Mouse (Mus musculus) heart, adult 2 months (tissue): Measurements from ENCODE around the gene Ttc28. TPM values are rescaled to one million over a fixed set of nuclear protein-coding genes. Genes with fewer than 3 reads are reported as not detected.
A peak's percentile ranks its signal among the peaks of the same experiment; 100 is the strongest.
"Not testable (repeated sequence)": the region's sequence is repeated elsewhere in the genome, so short reads cannot be mapped to it uniquely, and the experiment has no call there.

ENCODE experiments used
- DNase-seq, 2 experiments: peaks; one replicate each; pipeline ENCODE4 v3.0.0; 2021
- H3K27ac ChIP-seq: fragments of 200-600 bp; 2 replicates; pipeline ENCODE4 v1.8.1; 2022
- H3K27me3 ChIP-seq: fragments of 200-500 bp; 2 replicates; pipeline ENCODE4 v1.6.1; 2012; ENCODE audit warnings: mild to moderate bottlenecking, low read length, inconsistent platforms, mixed read lengths; ENCODE audit not compliant: control insufficient read depth, insufficient read depth
- H3K36me3 ChIP-seq: fragments of 200-500 bp; 2 replicates; pipeline ENCODE4 v1.6.1; 2012; ENCODE audit warnings: low read length, inconsistent platforms; ENCODE audit not compliant: control insufficient read depth, insufficient read depth
- H3K4me1 ChIP-seq: fragments of 200-500 bp; 2 replicates; pipeline ENCODE4 v1.6.1; 2011; ENCODE audit warnings: low read length; ENCODE audit not compliant: control insufficient read depth, insufficient read depth
- H3K4me3 ChIP-seq: fragments of 200-600 bp; 2 replicates; pipeline ENCODE4 v1.8.1; 2022
- H3K79me2 ChIP-seq: fragments of 200-500 bp; replicated peaks from 2 replicates; pipeline ENCODE4 v1.6.1; 2012; ENCODE audit warnings: mild to moderate bottlenecking, inconsistent platforms, low read length, moderate library complexity, mixed read lengths; ENCODE audit not compliant: control insufficient read depth, insufficient read depth
- H3K9ac ChIP-seq: fragments of 200-500 bp; 2 replicates; pipeline ENCODE4 v1.6.1; 2012; ENCODE audit warnings: low read depth, mild to moderate bottlenecking, control low read depth, inconsistent platforms, low read length, mixed read lengths
- CTCF ChIP-seq: fragments of 200-600 bp; IDR thresholded peaks from 2 replicates; pipeline ENCODE4 v1.8.1; 2022; ENCODE audit warnings: antibody characterized with exemption, mild to moderate bottlenecking, moderate library complexity
- EP300 ChIP-seq: fragments of 200-500 bp; IDR thresholded peaks from 2 replicates; pipeline ENCODE4 v1.6.1; 2011; ENCODE audit warnings: low read depth, low read length, control low read depth; ENCODE audit not compliant: insufficient read depth
- POLR2A ChIP-seq: fragments of 200-500 bp; IDR thresholded peaks from 2 replicates; pipeline ENCODE4 v1.6.1; 2011; ENCODE audit warnings: mild to moderate bottlenecking, low read depth, low read length, control low read depth; ENCODE audit not compliant: insufficient read depth
- WGBS: fragments of 180-500 bp; shearing (Covaris S2); methylation state at CpG from one replicate; pipeline ENCODE4 v1.1.7; 2018; 5-methylcytosine and 5-hydroxymethylcytosine counted together
- intact Hi-C: fragments of 180-260 bp; cut with DNase I; formaldehyde crosslinking; loops from one replicate; pipeline ENCODE4 v1.15.1; 2025
- polyA plus RNA-seq: library from polyadenylated mRNA; depleted of rRNA; stranded (reverse); fragments of >200 nt; gene quantifications from 2 replicates; pipeline ENCODE4 v1.2.3, GENCODE M21; 2012
- total RNA-seq, 2 experiments: library from RNA; stranded (reverse); gene quantifications; 2 replicates each; pipeline ENCODE4 v1.2.3; 2021

Gene Ttc28
- total and polyA plus RNA-seq, 3 experiments, result 7.2 to 15.0 (median 12.3) TPM

DNA sequence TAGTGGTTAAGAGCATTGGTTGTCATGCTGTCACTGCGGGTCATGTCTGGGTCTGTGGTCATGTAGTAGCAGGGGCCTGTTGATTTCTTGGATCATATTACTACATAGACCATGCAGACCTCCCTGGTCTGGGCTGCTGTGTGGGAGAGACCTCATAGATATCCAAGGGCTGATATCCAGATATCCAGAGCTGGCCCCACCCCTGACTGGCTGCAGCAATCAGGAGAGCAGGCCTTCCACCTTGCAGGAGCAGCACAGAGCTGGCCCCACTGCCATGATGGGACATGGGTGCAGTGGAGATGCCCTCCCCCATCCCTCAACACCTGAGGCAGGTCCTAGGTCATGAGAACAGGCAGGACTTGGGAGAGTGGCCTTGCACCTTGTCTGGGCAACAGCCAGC is 4.3 kb upstream of the Ttc28 start:
- no peaks in the 10 kb centered on the region for H3K27me3 ChIP-seq
- no peak for TF ChIP-seq CTCF
- no peak for TF ChIP-seq EP300
- TF ChIP-seq POLR2A, result no peak
- WGBS, result 82% methylated on average over 1 of the region's 1 CpGs
- no peak for DNase-seq
- no peak overlapping the region for H3K4me3 ChIP-seq
- H3K4me1 ChIP-seq, result peaks cover 1% of the 10 kb centered on the region; the same call in 1 of the 2 replicates
- intact Hi-C loops, result no loop called here
- H3K79me2 ChIP-seq, result no peaks in the 10 kb centered on the region
- no peak overlapping the region for H3K27ac ChIP-seq
- H3K9ac ChIP-seq, result no peak overlapping the region
- H3K36me3 ChIP-seq, result no peaks in the 10 kb centered on the region

- TF ChIP-seq POLR2A (no peak), EP300 (no peak), CTCF (no peak)
- Histone ChIP-seq H3K4me1 (peaks cover 1% of the 10 kb centered on the region; the same call in 1 of the 2 replicates), H3K79me2 (no peaks in the 10 kb centered on the region), H3K4me3 (no peak overlapping the region), H3K36me3 (no peaks in the 10 kb centered on the region), H3K9ac (no peak overlapping the region), H3K27ac (no peak overlapping the region), H3K27me3 (no peaks in the 10 kb centered on the region)
- DNase-seq, result no peak
- WGBS, result 95% methylated on average over 5 of the region's 5 CpGs
- intact Hi-C loops, result loop anchor here (2.0 kb wide), 1 partner anchor 37 kb away; no protein-coding TSS in a partner anchor
Measured at GRCm38 (mm10) chr5:110877666-110878505, 1.7 kb upstream of the Ttc28 start.

DNA sequence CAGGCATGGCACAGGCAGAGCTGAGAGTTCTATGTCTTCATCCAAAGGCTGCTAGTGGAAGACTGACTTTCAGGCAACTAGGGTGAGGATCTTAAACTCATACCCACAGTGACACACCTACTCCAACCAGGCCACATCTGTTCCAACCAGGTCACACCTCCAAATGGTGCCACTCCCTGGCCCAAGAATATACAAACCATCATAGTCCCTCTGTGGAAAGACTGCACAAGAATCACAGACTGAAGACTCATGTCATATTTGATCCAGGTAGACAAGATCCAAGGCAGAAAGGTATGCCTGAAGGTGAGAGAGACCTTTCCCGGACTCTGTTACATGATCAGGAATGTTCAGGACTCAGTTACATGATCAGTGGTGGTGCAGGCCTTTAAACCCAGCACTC is 1.1 kb upstream of the Ttc28 start:
- H3K79me2 ChIP-seq, H3K9ac ChIP-seq, H3K36me3 ChIP-seq, H3K27me3 ChIP-seq, DNase-seq, H3K4me1 ChIP-seq, H3K27ac ChIP-seq, H3K4me3 ChIP-seq: not testable (repeated sequence)
- intact Hi-C loops, result loop anchor here (2.0 kb wide), 1 partner anchor 38 kb away; no protein-coding TSS in a partner anchor
- WGBS, result 100% methylated on average over 1 of the region's 1 CpGs

DNA sequence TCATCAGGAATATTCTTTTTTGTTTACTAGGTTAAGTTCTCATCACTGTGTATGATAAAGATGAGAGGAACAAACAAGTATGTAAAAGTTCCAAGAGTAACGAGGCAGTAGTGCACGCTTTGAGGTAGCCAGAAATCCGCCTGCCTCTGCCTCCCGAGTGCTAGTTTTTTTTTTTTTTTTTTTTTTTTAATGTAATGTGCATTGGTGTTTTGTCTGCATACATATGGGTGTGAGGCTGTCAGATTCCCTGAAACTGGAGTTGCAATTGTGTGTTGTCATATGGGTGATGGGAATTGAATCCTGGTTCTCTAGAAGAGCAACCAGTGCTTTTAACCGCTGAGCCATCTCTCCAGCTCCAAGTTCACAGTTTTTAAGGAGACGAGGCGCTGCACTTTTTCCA is 561 bp upstream of the Ttc28 start:
- H3K79me2 ChIP-seq, result no peaks in the 10 kb centered on the region
- H3K27ac ChIP-seq, result peak overlapping the region; percentile 94
- WGBS, result 63% methylated on average over 7 of the region's 7 CpGs
- H3K4me3 ChIP-seq, result peak overlapping the region; percentile 90
- DNase-seq, result no peak
- H3K4me1 ChIP-seq, result peaks cover 1% of the 10 kb centered on the region; the same call in 1 of the 2 replicates
- intact Hi-C loops, result loop anchor here (2.0 kb wide), 1 partner anchor 38 kb away; no protein-coding TSS in a partner anchor
- TF ChIP-seq EP300 (no peak), POLR2A (no peak), CTCF (no peak)
- peak overlapping the region; percentile 98 for H3K9ac ChIP-seq
- H3K27me3 ChIP-seq, result no peaks in the 10 kb centered on the region
- H3K36me3 ChIP-seq, result no peaks in the 10 kb centered on the region

- no peak overlapping the region for H3K27ac ChIP-seq
- no peaks in the 10 kb centered on the region for H3K4me1 ChIP-seq
- DNase-seq, result no peak
- no peak overlapping the region for H3K9ac ChIP-seq
- no peaks in the 10 kb centered on the region for H3K36me3 ChIP-seq
- TF ChIP-seq EP300 (no peak), CTCF (no peak), POLR2A (no peak)
- no peaks in the 10 kb centered on the region for H3K27me3 ChIP-seq
- intact Hi-C loops, result no loop called here
- no peaks in the 10 kb centered on the region for H3K79me2 ChIP-seq
- no peak overlapping the region for H3K4me3 ChIP-seq
- WGBS, result 81% methylated on average over 4 of the region's 4 CpGs
Measured at GRCm38 (mm10) chr5:110888596-110888995, 9.0 kb downstream of the Ttc28 start.

DNA sequence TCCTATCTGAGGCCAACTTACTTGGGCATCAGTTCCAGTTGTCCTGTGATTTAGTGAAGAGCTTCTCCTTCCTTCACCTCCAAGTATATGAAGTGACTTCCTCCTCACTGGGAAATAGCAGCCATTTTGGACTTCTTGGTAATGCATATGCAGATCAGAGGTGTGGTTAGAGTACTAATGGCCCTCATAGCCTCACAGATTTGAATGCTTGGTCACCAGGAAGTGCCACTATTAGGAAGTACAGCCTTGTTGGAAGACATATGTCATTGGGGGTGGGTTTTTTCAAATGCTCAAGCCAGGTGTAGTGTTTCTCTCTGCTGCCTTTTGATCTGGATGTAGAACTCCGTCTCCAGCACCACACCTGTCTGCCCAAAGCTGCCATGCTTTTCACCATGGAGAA is 10.3 kb downstream of the Ttc28 start:
- H3K27me3 ChIP-seq, result no peaks in the 10 kb centered on the region
- no peaks in the 10 kb centered on the region for H3K4me1 ChIP-seq
- no peaks in the 10 kb centered on the region for H3K36me3 ChIP-seq
- 90% methylated on average over 1 of the region's 1 CpGs for WGBS
- no peak overlapping the region for H3K9ac ChIP-seq
- H3K4me3 ChIP-seq, result no peak overlapping the region
- TF ChIP-seq EP300, result no peak
- TF ChIP-seq POLR2A, result no peak
- TF ChIP-seq CTCF, result no peak
- intact Hi-C loops, result no loop called here
- no peak overlapping the region for H3K27ac ChIP-seq
- DNase-seq, result no peak
- H3K79me2 ChIP-seq, result no peaks in the 10 kb centered on the region
